Mouse (Mus musculus): ENCODE data around the gene Gm9821. TPM values are rescaled to one million over a fixed set of nuclear protein-coding genes. Genes with fewer than 3 reads are reported as not detected.

The Gm9821 gene
- polyA plus RNA-seq, 1 experiment from 2014 or later, result 0.21 TPM

- no peak overlapping the region for H3K9ac ChIP-seq (ENCODE audit: low read depth, low read length)
- WGBS, result 70% methylated on average over 5 of the region's 5 CpGs
- H3K27ac ChIP-seq (ENCODE audit: low read depth, low read length), result no peak overlapping the region
- ATAC-seq, result no peak; the same call in 1 of the 2 replicates
- no peak overlapping the region for H3K4me2 ChIP-seq (replicated peaks; ENCODE audit: low read depth)
- peaks cover 32% of the 10 kb centered on the region for H3K36me3 ChIP-seq (ENCODE audit: control insufficient read depth, insufficient read depth)
- H3K9me3 ChIP-seq (ENCODE audit: control insufficient read depth), result no peaks in the 10 kb centered on the region
- H3K4me3 ChIP-seq (ENCODE audit: low read depth, low read length), result no peak overlapping the region
- H3K27me3 ChIP-seq (replicated peaks; ENCODE audit: control insufficient read depth, insufficient read depth, low read length), result no peaks in the 10 kb centered on the region
- H3K4me1 ChIP-seq (replicated peaks; ENCODE audit: control insufficient read depth, insufficient read depth, low read length), result 0 out of 2 replicates have a peak, but pooled peaks cover 7% of the 10 kb centered on the region
- TF ChIP-seq CTCF (IDR thresholded peaks at IDR 0.05; ENCODE audit: low read depth), result no peak
Measured at GRCm38 (mm10) chr2:91904618-91905307, 40.7 kb upstream of the Gm9821 start.

GRCm38 (mm10) chr2:91906141-91906540 is 39.4 kb upstream of the Gm9821 start:
- 0 out of 2 replicates have a peak, but pooled peaks cover 7% of the 10 kb centered on the region for H3K4me1 ChIP-seq (replicated peaks; ENCODE audit: control insufficient read depth, insufficient read depth, low read length)
- H3K27ac ChIP-seq (ENCODE audit: low read depth, low read length), result no peak overlapping the region
- no peaks in the 10 kb centered on the region for H3K9me3 ChIP-seq (ENCODE audit: control insufficient read depth)
- no peak for ATAC-seq
- WGBS, result 94% methylated on average over 2 of the region's 2 CpGs
- peaks cover 39% of the 10 kb centered on the region for H3K36me3 ChIP-seq (ENCODE audit: control insufficient read depth, insufficient read depth)
- TF ChIP-seq CTCF (IDR thresholded peaks at IDR 0.05; ENCODE audit: low read depth), result no peak
- no peak overlapping the region for H3K4me2 ChIP-seq (replicated peaks; ENCODE audit: low read depth)
- H3K27me3 ChIP-seq (replicated peaks; ENCODE audit: control insufficient read depth, insufficient read depth, low read length), result no peaks in the 10 kb centered on the region
- H3K4me3 ChIP-seq (ENCODE audit: low read depth, low read length), result no peak overlapping the region
- H3K9ac ChIP-seq (ENCODE audit: low read depth, low read length), result no peak overlapping the region

GRCm38 (mm10) chr2:91912616-91913015 is 32.9 kb upstream of the Gm9821 start:
- Histone ChIP-seq H3K27me3 (replicated peaks; ENCODE audit: control insufficient read depth, insufficient read depth, low read length) (no peaks in the 10 kb centered on the region), H3K4me3 (ENCODE audit: low read depth, low read length) (no peak overlapping the region), H3K9ac (ENCODE audit: low read depth, low read length) (no peak overlapping the region), H3K36me3 (ENCODE audit: control insufficient read depth, insufficient read depth) (peaks cover 87% of the 10 kb centered on the region), H3K4me1 (replicated peaks; ENCODE audit: control insufficient read depth, insufficient read depth, low read length) (no peaks in the 10 kb centered on the region), H3K27ac (ENCODE audit: low read depth, low read length) (no peak overlapping the region), H3K4me2 (replicated peaks; ENCODE audit: low read depth) (no peak overlapping the region), H3K9me3 (ENCODE audit: control insufficient read depth) (no peaks in the 10 kb centered on the region)
- WGBS, result 62% methylated on average over 3 of the region's 3 CpGs
- no peak for TF ChIP-seq CTCF (IDR thresholded peaks at IDR 0.05; ENCODE audit: low read depth)
- ATAC-seq, result no peak

- H3K27me3 ChIP-seq (replicated peaks; ENCODE audit: control insufficient read depth, insufficient read depth, low read length), result no peaks in the 10 kb centered on the region
- H3K27ac ChIP-seq (ENCODE audit: low read depth, low read length), result no peak overlapping the region
- H3K9ac ChIP-seq (ENCODE audit: low read depth, low read length), result no peak overlapping the region
- no peak overlapping the region for H3K4me2 ChIP-seq (replicated peaks; ENCODE audit: low read depth)
- WGBS, result 78% methylated on average over 7 of the region's 7 CpGs
- peaks cover 93% of the 10 kb centered on the region for H3K36me3 ChIP-seq (ENCODE audit: control insufficient read depth, insufficient read depth)
- no peaks in the 10 kb centered on the region for H3K4me1 ChIP-seq (replicated peaks; ENCODE audit: control insufficient read depth, insufficient read depth, low read length)
- TF ChIP-seq CTCF (IDR thresholded peaks at IDR 0.05; ENCODE audit: low read depth), result no peak
- H3K4me3 ChIP-seq (ENCODE audit: low read depth, low read length), result no peak overlapping the region
- no peaks in the 10 kb centered on the region for H3K9me3 ChIP-seq (ENCODE audit: control insufficient read depth)
- no peak for ATAC-seq
Measured at GRCm38 (mm10) chr2:91913328-91914110, 32.0 kb upstream of the Gm9821 start.

GRCm38 (mm10) chr2:91916346-91916977 is 29.0 kb upstream of the Gm9821 start:
- ATAC-seq, result no peak
- TF ChIP-seq CTCF (IDR thresholded peaks at IDR 0.05; ENCODE audit: low read depth), result no peak
- peaks cover 74% of the 10 kb centered on the region for H3K36me3 ChIP-seq (ENCODE audit: control insufficient read depth, insufficient read depth)

GRCm38 (mm10) chr2:91917096-91917495 is 28.4 kb upstream of the Gm9821 start:
- no peak for TF ChIP-seq CTCF (IDR thresholded peaks at IDR 0.05; ENCODE audit: low read depth)
- Histone ChIP-seq H3K27ac (ENCODE audit: low read depth, low read length) (peak overlapping the region; percentile 21; the same call in 1 of the 2 replicates), H3K4me1 (replicated peaks; ENCODE audit: control insufficient read depth, insufficient read depth, low read length) (no peaks in the 10 kb centered on the region), H3K9me3 (ENCODE audit: control insufficient read depth) (no peaks in the 10 kb centered on the region), H3K27me3 (replicated peaks; ENCODE audit: control insufficient read depth, insufficient read depth, low read length) (peaks cover 16% of the 10 kb centered on the region), H3K9ac (ENCODE audit: low read depth, low read length) (no peak overlapping the region), H3K36me3 (ENCODE audit: control insufficient read depth, insufficient read depth) (peaks cover 68% of the 10 kb centered on the region), H3K4me3 (ENCODE audit: low read depth, low read length) (no peak overlapping the region), H3K4me2 (replicated peaks; ENCODE audit: low read depth) (no peak overlapping the region)
- 92% methylated on average over 7 of the region's 7 CpGs for WGBS
- ATAC-seq, result no peak

More at GRCm38 (mm10) chr2:91916346-91916977, 29.0 kb upstream of the Gm9821 start:
- 85% methylated on average over 7 of the region's 7 CpGs for WGBS
- peaks cover 10% of the 10 kb centered on the region; the same call in 1 of the 2 replicates for H3K27me3 ChIP-seq (replicated peaks; ENCODE audit: control insufficient read depth, insufficient read depth, low read length)
- H3K4me2 ChIP-seq (replicated peaks; ENCODE audit: low read depth), result no peak overlapping the region
- H3K9ac ChIP-seq (ENCODE audit: low read depth, low read length), result no peak overlapping the region
- no peak overlapping the region for H3K27ac ChIP-seq (ENCODE audit: low read depth, low read length)
- H3K9me3 ChIP-seq (ENCODE audit: control insufficient read depth), result no peaks in the 10 kb centered on the region
- no peaks in the 10 kb centered on the region for H3K4me1 ChIP-seq (replicated peaks; ENCODE audit: control insufficient read depth, insufficient read depth, low read length)
- H3K4me3 ChIP-seq (ENCODE audit: low read depth, low read length), result no peak overlapping the region
